Mouse (Mus musculus): ENCODE results near the gene Slc35d2.

The Slc35d2 gene

DNA sequence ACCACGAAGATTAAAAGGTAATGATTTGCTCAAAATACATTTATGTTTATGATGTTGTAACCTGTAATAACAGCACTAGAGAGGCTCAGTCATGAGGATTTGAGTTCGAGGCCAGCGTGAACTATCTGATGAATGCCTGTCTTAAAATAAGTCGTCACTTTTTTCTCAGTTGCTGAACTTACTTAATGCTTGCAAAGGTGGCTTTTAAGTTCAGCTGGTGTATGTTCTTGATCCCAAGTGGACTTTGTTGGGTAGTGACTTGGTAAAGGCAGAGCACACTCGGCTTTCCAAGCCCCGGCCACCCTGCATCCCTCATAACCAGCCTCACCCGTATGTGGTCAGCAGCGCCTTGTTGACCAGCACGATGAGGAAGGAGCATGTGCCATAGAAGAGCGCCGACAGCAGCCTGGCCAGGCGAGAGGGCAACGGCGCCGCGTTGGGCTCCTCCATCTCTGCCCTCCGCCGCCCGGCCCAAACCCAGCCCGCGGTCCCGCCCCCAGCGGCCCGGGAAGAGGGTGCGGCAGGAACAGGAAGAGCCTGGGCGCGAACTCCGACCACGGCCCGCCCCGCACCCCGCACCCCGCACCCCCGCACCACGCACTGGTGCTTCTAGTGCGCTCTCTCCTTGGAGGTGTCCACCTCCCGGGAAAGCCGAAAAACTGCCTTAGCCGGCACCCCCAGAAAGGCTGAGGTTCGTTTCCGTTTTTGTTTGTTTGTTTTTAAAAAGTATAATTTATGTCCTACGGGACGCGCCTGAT lies at the start of gene Slc35d2:
Gene Slc35d2, minus strand, starts transcription at position 511 of the 758 bp plus-strand sequence.
- no peak for DNase-seq (ENCODE audit: extremely low read depth, low read depth)

DNA sequence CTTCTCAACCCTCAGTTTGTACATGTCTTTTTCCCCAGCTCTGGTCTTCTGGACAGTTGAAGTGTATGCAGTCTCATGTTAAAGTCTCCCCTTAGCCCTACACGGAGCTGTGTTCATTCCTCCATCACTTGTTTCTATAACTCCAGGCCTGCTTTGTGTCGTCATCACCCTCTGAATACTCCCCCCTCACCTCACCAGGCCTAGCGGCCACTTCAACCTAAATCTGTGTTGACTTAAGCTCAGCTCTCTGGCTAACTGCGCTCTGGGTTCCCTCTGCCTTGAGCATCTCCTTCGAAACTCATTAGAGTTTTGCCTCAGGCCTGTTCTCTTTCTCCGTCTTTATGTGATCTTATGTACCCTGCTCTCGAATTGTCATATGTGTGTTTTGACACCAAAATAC lies 48.8 kb upstream of the Slc35d2 start:
- DNase-seq (ENCODE audit: extremely low read depth, low read depth), result no peak

DNA sequence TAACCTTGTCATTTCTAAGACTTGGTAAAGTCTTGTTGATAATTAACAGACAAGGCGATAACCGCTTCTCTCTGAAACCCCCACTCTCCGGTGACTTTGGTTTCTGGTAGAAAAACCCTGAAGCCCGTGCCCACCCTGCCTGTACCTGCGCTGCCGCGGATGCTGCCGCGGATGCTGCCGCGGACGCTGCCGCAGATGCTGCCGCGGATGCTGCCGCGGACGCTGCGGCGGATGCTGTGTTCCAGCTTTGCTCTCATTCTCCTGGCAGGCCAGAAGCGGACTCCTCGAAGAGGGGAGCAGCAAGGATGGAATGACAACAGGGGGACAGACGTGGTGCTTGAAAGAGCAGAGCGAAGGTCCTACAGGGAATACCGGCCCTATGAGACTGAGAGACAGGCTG lies 40.6 kb upstream of the Slc35d2 start:
- no peak for DNase-seq (ENCODE audit: extremely low read depth, low read depth)

DNA sequence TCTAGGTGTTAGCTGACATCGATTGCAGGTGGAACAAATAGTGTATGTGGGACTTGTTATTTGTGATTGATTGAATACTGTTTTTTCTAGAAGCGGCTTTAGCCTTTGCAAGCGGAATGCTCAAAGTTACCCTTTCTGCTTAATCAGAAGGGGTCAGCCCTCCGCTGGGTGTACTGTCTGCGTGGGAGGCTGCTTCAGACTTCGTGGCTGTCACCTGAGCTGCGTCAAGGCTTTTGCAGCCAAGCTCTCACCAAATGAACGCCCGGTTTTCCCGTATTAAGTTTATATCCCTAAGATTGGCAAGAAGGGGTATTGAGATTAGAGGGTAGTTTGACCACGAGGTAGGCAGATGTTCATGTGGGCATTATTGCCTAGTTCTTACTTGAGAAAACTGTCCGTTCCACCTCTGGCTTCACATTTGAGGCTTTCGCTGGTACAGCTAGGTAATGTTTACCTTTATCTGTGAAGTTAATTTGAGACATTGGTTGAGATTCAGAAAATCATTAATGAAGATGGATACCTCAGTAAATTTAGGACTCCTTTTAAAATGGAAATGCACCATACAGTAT lies 34.1 kb upstream of the Slc35d2 start:
- DNase-seq (ENCODE audit: extremely low read depth, low read depth), result no peak

DNA sequence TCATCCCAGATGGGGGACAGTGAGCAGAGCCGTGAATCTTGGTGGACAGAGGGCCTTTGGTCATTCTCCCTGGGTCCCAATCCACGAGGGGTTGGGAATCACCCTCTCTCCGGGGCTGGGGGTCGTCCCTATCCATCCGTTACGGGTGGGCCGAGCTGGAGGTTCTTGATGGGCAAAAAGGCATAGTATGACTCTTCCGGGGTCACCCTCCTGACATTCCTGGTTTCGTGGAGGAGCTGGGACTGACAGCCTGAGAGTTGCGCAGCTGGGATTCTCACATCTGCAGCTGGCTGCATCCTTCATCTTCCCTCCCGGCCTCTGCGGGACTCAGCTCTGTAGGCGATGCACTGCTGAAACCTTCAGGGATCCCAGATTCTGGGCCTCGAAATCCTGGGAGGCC lies 33.5 kb upstream of the Slc35d2 start:
- DNase-seq (ENCODE audit: extremely low read depth, low read depth), result no peak

DNA sequence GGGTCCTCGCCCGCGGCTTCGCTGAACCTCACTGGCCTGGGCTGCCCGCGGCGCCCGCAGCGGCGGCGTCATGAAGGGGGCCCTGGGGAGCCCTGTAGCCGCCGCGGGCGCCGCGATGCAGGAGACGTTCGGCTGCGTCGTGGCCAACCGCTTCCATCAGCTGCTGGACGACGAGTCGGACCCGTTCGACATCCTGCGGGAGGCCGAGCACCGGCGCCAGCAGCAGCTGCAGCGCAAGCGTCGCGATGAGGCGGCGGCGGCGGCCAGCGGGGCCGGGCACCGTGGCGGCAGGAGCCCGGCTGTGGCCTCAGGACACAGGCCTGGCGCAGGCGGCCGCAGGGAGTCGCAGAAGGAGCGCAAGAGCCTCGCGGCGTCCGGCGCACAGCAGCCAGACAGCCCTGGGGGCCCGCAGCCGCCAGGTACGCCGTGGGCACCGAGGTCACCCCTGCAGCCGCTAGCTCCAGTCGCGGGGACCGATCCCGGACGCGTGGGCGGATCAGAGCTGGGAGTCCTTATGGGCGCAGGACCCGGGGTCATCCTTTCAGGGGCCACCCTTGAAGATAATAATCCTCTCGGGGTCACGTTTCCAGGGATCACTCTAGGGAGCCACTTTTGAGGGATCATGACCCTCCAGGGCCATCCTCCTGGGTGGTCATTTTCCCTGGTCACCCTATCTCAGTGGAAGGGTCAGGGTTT lies 32.9 kb upstream of the Slc35d2 start:
- DNase-seq (ENCODE audit: extremely low read depth, low read depth), result no peak

DNA sequence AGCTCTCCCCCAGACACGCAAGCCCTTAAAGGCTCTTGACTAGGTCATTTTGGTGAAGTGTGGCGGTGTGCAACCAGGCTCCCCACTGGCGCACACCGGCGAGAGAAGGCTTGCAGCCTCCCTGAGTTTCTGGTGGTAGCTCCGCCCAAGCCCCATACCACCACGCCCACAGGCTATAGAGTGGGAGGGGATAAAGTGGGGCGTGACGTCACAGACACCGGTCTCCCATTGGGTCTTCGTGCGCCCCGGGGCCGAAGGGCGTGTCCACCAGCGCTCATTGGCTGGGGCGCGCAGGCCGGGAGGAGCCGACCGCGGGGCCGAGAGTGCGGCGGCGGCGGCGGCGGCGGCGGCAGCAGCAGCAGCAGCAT lies 32.4 kb upstream of the Slc35d2 start, which contains the start of gene Habp4:
Gene Habp4, plus strand, starts transcription at position 277 of the 368 bp plus-strand sequence.
- peak; percentile 86 for DNase-seq (ENCODE audit: extremely low read depth, low read depth)

DNA sequence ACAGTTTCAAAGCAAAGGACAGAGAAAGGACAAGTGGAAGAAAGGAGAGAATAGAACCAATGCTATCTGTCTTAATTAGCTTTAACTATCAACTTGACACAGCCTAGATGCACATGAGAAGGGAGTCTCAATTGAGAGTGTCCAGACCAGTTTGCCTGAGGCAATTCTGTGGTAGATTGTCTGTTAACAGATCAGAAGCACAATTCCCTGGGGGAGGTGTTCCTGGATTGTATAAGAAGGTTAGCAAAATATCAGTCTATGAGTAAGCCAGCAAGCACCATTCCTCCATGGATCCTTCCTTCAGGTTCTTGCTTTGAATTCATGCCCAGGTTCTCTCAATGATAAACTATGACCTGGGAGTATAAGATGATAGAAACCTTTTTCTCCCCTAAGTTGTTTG lies 27.8 kb upstream of the Slc35d2 start:
- DNase-seq (ENCODE audit: extremely low read depth, low read depth), result no peak

DNA sequence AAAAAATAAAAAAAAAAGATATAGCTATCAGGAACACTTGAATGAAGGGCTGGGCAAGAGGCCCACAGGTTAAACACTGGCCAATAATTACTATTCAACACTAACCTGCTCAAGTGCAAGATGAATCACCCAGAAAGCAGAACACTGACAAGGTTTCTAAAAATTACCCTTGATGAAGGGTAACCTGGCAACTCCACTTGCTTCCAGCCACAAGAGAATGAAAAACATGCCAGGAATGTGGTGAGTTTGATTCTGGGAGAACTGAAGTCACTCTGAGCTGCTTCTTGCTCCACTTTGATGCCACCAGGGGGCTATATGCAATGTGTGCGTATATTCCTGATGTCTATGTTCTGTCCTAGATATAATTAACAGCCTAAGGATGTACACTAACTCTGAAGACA lies 26.0 kb upstream of the Slc35d2 start:
- DNase-seq (ENCODE audit: extremely low read depth, low read depth), result no peak

DNA sequence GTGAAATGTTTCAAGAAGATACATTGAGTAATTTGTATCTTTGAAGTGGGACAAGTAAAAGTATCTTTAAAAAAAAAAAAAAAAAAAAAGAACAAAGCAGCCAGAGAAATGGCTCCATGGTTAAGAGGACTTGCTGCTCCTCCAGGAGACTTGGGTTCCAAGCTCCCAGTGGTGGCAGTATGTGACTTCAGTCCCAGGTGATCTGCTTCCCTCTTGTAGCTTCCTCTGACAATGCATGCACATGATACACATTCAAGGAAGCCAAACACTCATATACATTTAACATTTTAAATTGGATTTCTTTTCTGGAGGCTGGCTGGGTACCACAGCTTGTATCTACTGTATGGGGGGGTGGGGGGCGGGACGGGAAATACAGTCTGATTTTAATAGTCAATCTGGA lies 25.5 kb upstream of the Slc35d2 start:
- DNase-seq (ENCODE audit: extremely low read depth, low read depth), result no peak

DNA sequence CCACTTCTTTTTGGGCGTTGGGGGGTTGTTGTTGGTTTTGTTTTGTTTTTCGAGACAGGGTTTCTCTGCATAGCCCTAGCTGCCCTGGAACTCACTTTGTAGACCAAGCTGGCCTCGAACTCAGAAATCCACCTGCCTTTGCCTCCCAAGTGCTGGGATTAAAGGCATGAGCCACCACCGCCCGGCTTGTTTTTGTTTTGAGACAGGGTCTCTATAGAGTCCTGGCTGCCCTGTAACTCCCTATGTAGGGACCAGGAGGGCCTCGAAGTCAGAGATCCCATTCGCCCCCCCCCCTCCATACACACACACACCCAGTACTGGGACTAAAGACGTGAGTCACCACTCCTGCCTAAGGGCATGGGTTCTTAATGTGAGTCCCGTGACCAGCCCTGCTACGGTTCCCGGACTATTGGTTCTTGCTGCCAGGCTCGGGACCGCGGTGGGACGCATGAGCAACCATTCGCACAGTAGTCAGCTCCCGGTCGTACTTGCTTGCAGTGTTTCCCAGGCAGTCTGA lies 24.6 kb upstream of the Slc35d2 start:
- peak; percentile 23 for DNase-seq (ENCODE audit: extremely low read depth, low read depth)

DNA sequence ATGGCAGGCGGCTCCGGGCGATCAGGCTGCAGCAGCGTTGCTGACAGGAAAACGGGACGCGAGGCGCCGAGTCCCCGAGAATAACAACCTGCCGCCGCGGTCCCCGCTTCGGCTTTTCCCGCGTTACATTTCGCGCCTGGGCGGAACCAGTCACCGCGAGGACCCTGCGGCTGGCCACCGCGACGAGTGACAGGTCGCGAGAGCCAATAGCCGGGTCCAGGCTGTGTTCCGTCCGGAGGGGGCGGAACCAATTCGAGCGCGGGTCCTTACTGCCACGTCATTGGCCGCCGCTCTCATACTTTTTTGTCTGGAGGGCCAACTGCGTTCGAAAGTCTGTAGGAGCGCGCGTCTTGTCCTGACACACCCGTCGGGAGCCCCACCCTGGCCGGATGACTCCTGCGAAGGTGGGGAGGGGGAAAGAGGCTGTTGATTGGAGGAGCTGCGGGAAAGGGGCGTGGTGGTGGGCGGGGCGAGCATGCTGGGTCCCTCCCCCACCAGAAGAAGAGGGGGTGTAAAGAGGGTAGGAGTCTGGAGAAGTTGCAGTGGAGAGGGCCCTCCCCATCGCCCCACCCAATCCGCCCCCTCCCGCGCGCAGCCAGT lies 24.0 kb upstream of the Slc35d2 start, which contains the start of gene Zfp367:
Gene Zfp367, minus strand, starts transcription at position 120 of the 600 bp plus-strand sequence.
- DNase-seq (ENCODE audit: extremely low read depth, low read depth), result peak; percentile 98

DNA sequence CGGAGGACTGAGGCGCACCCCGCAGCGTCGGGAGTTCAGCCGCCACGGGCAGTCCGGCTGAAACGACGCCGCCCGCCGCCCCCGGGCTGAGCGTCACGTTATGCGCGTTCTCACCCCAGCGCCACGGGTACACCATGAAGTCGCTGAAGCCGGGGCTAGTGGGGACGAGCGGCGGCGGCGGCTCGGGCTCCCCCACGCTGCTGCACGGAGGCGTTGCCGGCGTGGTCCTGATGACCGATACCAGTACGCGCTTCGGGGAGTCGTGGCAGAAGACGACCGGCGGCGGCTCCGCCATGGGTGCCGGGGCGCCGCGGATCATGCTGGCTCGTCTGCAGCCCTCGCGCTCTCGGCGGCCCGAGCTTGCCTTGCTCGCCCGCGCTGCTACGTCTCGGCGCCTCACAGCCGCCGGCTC lies 23.5 kb upstream of the Slc35d2 start:
- no peak for DNase-seq (ENCODE audit: extremely low read depth, low read depth)

DNA sequence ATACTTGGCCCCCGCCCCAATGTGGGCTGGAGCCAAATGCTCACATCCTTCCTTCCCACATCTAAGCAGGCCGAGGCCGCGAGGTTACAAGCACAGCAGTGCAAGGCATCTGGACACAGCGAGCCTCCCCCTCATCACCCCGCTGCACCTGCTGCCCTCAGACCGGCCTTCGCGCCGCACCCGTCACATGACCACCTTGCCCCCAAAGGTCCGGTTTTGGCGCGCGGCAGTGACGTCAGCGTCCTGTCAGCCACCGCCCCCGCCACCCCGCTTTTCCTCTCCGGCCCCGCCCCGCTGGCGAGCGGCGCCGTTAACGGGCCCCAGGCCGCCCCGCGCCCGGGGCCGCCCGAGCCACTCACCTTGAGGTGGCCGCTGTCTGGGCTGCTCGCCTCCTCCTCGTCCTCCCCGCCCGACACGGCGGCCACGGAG lies 23.1 kb upstream of the Slc35d2 start:
- DNase-seq (ENCODE audit: extremely low read depth, low read depth), result no peak

DNA sequence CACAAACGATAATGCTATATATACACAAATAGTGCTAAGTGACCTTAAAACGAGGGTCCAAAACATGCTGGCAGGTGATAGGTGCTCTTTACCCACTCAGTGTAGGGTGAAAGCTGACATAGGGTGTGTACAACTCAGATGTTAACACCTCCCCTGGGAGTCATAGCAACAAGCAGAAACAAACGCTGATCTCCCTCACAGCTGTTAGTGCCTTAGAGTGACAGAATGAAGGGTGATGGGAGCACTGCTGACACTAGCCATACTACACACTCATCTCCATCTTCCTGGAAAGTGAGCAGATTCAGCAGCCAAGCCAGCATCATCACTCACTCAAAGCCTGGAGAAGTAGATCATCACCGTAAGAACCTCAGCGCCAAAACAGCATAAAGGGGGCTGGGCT lies 21.0 kb upstream of the Slc35d2 start:
- DNase-seq (ENCODE audit: extremely low read depth, low read depth), result no peak

DNA sequence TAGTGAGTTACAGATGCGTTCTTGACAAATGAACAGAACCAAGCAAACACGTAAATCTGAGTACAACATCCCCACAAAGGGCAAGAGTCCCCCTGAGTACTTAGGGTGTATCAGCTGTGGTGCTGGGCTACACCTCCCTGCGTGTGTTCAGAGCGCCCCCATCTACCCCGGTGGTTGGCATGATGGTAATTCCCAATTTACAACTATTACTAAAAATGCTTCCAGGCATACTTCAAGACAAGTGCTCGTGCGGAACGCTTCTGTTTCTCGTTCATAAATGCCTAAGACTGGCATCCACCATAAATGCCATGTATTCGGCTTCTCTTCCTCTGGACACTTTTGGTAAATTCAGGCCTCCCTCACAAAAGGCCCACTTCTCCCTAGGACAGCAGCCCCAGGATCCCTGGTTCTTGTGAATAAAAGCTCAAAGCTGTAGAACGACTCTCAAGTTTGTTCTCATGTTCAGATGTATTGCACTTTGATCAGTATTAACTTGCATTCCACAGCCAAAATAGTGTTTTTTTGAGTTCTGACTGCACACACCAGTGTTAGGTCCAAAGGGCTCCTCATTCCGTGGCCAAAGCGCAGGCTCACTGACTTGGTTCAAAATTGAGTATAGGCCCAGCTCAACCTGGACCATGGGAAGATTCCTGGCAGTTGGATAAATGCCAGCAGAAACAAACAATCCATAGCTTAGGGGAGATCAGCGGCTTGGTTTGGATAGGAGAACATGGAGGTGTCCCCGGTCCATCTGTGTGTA lies 628 bp upstream of the Slc35d2 start:
- DNase-seq (ENCODE audit: extremely low read depth, low read depth), result no peak

DNA sequence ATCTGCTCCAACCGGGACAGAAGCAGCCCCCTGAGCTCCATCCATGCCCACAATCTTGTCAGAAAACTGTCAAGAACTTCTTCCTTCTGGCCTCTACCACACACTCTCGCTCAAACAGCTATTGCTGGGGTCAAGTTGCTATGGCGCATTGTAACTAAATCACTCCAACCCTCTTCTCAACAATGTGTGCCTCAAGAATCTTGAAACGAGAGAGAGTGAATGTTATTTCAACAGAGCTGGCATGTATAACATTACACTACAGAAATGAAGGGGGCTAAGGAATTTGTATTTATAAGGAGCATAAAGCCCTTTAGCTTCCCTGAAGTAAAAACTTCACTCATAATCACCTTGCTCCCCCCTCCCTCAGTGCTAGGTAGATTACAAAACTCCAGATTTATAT lies 2.9 kb downstream of the Slc35d2 start:
- DNase-seq (ENCODE audit: extremely low read depth, low read depth), result no peak

DNA sequence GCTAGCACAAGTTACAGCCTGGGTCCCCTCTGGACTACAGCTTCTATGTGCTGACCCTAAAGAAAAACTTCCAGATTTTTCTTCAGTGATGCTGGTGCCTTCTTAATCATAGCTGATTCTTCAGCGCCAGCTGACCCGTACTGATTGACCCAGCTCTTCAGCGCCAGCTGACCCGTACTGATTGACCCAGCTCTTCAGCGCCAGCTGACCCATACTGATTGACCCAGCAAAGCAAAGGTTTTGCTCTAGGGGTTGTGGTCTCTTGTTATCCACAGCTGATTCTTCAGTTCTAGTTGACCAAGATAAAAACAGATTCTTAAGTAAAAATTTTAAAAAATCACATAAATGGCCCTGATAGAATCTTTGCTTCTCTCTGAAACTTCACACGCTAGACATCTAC lies 4.3 kb downstream of the Slc35d2 start:
- DNase-seq (ENCODE audit: extremely low read depth, low read depth), result no peak

DNA sequence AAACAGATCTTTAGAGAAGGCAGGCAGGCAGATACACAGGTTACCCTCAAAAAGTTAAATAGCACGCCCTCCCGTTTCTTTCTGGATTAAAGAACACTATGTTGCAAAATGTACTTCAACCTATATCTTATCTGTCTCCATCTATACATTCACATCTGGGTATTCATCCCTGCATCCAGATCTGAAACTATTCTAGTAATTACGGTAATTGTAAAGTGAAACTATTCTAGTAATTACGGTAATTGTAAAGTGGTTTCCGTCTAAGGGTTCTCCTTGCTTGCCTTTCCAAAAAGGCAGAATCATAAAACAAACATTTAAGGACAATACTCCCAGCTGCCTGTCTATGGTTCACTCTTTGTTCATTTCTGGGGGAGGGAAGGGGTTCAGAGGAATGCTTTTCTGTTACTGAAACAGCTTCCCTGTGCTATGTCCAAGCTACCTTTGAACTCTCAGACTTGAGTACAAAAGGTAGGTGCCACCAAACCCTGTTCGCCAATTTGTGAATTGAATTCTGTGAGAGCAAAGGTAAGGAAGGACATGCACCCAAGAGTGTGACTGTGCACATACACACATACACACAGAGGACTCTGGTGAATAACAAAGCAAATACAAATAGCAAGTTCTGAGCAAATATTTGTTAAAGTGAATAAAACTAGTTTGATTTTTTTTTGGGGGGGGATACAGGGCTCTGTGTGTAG lies 5.5 kb downstream of the Slc35d2 start:
- no peak for DNase-seq (ENCODE audit: extremely low read depth, low read depth)

DNA sequence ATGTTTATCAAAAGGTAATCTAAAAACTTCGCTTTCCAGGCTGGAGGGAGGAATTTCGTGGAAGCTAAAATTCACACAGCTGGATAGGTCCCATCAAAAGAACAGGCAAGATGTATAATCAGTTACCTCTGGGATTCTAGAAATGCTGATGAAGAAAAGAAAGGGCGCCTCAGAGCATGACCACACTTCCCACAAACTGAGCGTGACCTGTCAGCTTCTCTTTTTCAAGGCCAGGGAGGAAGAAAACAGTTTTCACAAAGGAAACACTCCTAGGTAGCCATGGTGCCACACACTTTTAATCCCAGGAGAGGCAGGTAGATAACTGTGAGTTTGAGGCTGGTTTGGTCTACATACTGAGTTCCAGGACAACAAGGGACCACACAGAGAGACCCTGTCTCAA lies 8.4 kb downstream of the Slc35d2 start:
- DNase-seq (ENCODE audit: extremely low read depth, low read depth), result no peak

DNA sequence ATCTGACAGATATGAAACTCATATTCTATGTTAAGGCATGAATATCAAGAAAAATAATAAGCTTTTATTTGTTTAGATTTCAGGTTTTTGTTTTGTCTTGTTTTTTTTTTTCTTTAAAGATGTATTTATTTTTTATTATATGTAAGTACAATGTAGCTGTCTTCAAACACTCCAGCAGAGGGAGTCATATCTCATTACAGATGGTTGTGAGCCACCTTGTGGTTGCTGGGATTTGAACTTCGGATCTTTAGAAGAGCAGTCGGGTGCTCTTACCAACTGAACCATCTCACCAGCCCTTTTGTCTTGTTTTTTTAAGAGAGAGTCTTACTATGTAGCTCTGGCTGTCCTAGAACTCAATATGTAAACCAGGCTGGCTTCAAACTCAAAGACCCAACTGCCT lies 11.7 kb downstream of the Slc35d2 start:
- DNase-seq (ENCODE audit: extremely low read depth, low read depth), result peak; percentile 20

All from MEL-GATA-1-ER (cell line).